Mouse (Mus musculus) testis, adult 2 months (tissue): ENCODE data around the gene Atxn1.

ENCODE experiments used
- CTCF ChIP-seq: fragments of 200-500 bp; IDR thresholded peaks from 2 replicates; pipeline ENCODE4 v1.5.1; 2012; ENCODE audit warnings: low read depth, mild to moderate bottlenecking, inconsistent platforms, low read length, moderate library complexity; ENCODE audit not compliant: control insufficient read depth, insufficient read depth, insufficient replicate concordance
- POLR2A ChIP-seq: fragments of 200-500 bp; IDR thresholded peaks from 2 replicates; pipeline ENCODE4 v1.6.1; 2012; ENCODE audit warnings: low read depth, mild to moderate bottlenecking, inconsistent platforms, low read length, moderate library complexity; ENCODE audit not compliant: control insufficient read depth

DNA sequence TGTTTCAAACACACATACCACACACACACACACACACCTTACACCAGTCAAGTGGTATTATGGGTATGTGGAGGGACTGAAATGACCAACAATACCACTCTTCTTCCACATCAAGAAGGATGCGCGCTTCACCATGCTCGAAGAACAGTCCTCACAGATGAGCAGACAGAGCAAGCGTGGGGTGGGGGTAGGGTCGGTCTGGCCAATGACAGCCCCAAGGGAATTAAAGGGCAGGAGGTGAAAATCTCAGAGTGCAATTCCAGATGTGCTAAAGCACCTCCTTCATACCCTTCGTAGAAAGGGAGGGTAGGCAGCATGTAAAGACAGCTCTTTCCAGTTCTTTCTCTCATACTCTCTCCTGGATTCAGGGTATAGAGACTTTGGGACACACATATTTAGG, 238.6 kb downstream of the Atxn1 start:
- TF ChIP-seq CTCF (no peak), POLR2A (no peak)
